Mouse (Mus musculus): ENCODE data around the gene Cygb.

DNA sequence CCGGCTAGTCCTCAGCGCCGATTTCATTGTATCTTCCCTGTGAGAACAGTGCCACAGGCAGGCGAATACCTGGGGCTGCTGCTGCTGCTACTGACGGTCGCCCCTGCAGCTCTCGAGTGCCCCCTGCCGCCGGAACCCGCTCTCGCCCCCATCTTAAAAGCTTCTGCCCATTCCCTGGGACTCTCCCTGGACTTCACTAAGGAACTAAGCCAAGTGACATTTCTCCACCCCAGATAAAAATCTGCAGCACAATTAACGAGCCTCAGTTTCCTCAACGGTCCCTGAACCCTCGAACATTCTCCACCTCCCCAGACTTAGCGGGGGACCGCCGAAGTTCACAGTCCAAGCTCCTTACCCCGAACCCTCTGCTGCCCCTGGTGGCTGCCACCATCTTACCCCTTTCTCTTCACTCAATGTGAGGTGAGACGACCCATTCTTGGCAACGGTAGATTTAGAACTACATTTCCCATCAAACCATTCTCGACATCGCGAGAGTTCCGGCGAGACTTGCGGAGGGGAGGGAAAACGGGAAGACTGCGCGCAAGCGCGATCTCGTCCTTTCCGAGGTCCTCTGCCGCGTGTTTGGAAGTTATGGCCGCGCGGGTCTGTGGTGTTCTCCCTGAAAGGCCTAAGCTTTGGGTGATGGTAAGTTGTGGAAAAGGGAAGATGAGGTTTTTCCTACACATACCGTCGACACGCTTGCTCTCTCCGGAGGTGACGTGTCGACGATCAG is 17.2 kb upstream of the Cygb start:
- TF ChIP-seq POLR2A (IDR thresholded peaks at IDR 0.05; ENCODE audit: insufficient read length, low read depth), result peak; percentile 87
- TF ChIP-seq MYOG (IDR thresholded peaks at IDR 0.05; ENCODE audit: control insufficient read depth in 1 of 3, insufficient read depth in 1 of 3, insufficient read length in 2 of 3, low read depth in 2 of 3), result no peak
- TF ChIP-seq MAX (IDR thresholded peaks at IDR 0.05; ENCODE audit: low read depth), result no peak
- no peak for TF ChIP-seq MYOD1 (IDR thresholded peaks at IDR 0.05; ENCODE audit: control insufficient read depth in 1 of 3, insufficient read length in 2 of 3, low read depth in 2 of 3)
- TF ChIP-seq USF1 (IDR thresholded peaks at IDR 0.05; ENCODE audit: low read depth), result no peak
- TF ChIP-seq POLR2AphosphoS2 (IDR thresholded peaks at IDR 0.05; ENCODE audit: insufficient read length, low read depth), result peak; percentile 94
- no peak for TF ChIP-seq REST (IDR thresholded peaks at IDR 0.05; ENCODE audit: insufficient read depth, insufficient read length)
- no peak for TF ChIP-seq TCF12 (IDR thresholded peaks at IDR 0.05; ENCODE audit: insufficient read depth, poor library complexity, severe bottlenecking)
- TF ChIP-seq E2F4 (IDR thresholded peaks at IDR 0.05; ENCODE audit: insufficient read depth), result no peak
- TF ChIP-seq CEBPB (IDR thresholded peaks at IDR 0.05; ENCODE audit: insufficient read depth, poor library complexity, severe bottlenecking), result no peak
- no peak for TF ChIP-seq SRF (IDR thresholded peaks at IDR 0.05; ENCODE audit: control insufficient read depth, insufficient read length, low read depth)
- no peak for TF ChIP-seq TCF3 (IDR thresholded peaks at IDR 0.05; ENCODE audit: insufficient read length, low read depth)
